Mouse (Mus musculus) ZHBTc4 (cell line): ENCODE data around the gene Apobec1.
"Not testable (repeated sequence)": the region's sequence is repeated elsewhere in the genome, so short reads cannot be mapped to it uniquely, and the experiment has no call there.

Source experiments
- DNase-seq: peaks from one replicate; pipeline ENCODE4 v3.0.0-alpha.2; 2011; ENCODE audit warnings: low read depth, low spot score

The Apobec1 gene

DNA sequence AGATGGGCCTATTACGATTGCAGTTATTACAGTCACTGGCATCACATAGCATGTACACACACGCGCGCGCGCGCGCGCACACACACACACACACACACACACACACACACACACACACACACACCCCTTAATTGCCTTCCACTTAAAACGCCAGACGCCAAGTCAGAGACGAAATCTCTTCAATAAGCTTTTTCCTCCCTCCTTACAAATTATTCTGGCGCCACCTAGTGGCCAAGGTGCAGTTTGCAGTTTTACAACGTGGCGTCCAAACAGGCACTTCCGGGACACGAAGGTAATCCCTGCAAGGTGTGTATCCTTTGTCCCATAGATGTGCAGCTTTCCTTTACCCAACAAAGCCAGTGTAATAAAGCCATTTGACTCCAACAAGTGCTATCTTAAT, 41.8 kb downstream of the Apobec1 start:
- DNase-seq = peak; percentile 94

DNA sequence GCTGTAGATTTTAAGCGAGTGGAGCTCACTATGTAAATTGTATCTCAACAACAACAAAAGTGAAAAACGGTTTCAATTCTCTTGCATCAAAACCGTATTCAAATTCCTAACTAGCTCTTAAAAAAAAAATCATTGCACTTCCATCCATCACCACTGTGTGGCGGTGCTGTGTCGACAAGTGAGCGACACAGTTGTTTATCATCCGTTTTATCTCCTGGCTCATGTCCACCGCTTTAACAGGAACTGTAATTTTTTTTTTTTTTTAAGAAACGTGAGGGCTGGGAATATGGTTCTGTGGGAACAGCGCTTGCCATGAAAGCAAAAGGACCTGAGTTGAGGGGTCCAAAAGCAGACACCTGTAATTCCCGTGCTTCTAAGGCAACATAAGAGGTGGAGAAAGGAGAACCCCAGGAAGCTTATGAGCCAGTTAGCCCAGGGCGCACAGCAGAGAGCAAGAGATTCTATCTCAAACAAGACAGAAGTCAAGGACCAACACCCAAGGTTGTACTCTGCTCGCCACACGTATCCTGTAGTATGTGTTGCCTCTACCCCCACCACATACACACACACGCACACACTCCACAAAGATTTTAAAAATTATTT, 45.2 kb downstream of the Apobec1 start:
- peak; percentile 78 for DNase-seq

DNA sequence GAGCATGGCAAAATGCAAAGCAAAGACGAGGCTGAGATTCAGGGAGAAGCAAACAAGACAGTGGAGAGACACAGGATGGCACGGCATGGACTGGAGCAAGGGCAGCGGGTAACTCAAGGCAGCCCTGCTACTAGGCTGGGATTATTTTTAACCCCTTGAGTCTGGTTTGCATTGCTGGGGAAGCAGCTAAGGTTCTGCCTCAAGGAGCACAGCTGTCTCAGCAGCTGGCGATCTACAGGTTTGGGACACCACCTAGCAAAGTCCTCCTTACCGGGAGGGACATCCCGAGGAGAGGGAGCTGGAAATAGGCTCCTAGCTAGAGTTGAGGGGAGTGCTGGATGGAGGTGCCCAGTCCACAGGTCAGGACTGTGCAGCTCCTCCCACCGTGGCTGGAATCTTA, 47.0 kb downstream of the Apobec1 start:
- no peak for DNase-seq

DNA sequence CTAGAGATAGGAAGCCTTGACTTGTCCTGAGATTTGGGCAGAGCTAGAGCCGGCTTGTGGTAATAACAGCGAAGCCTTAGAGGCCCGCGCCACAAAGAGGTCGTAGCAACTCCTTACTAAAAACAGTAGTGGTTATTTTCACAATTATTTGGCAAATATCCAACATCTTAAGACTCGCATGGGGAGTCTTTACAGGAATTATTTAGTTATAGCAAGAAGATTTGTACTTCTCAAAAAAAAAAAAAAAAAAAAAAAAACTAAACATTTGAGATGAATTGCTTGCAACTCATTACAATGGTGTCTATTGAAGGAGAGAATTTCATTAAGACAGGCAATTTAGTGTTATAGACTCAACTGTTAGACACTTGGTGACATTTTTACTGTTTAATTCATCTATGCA, 48.1 kb downstream of the Apobec1 start:
- no peak for DNase-seq

DNA sequence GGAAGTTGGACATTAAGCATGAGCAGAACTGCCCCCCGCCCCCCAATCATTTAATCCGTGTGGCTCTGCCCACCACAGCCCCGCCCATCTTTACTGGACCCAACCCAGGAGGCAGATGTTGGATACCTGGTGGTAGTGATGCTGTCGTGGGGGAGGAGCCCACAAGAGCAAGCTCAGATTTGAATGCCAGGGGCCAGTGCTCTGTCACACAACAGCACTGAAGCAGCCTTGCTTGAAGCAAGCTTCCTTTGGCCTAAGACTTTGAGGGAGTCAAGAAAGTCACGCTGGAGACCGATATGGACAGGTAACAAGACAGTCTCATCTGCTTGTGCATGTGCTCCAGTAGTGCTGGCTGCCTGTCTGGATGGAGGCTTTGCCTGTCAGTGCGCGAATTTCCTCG, 48.6 kb downstream of the Apobec1 start, which contains the start of gene Aicda:
Aicda (plus strand) TSS at position 196 of the 400 bp plus-strand sequence.
- no peak for DNase-seq

DNA sequence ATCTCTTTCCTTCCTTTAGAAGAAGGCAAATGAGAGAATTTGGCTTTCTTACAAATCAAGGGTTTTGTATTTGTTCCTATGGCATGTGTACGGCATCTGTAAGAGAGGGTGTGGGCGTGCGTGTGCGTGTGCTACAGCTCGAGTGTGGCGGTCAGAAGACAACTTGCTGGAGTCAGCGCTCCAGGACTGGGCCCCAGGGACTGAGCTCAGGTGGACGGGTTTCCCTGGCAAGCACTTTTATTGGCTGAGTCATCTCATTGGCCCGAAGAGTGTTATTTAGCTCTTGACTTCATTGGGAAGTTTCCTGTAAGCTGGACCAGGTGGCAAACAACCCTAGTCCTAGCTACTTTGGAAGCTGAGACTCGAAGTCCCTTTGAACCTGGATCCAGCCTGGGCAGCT, 56.3 kb downstream of the Apobec1 start:
- DNase-seq = no peak

DNA sequence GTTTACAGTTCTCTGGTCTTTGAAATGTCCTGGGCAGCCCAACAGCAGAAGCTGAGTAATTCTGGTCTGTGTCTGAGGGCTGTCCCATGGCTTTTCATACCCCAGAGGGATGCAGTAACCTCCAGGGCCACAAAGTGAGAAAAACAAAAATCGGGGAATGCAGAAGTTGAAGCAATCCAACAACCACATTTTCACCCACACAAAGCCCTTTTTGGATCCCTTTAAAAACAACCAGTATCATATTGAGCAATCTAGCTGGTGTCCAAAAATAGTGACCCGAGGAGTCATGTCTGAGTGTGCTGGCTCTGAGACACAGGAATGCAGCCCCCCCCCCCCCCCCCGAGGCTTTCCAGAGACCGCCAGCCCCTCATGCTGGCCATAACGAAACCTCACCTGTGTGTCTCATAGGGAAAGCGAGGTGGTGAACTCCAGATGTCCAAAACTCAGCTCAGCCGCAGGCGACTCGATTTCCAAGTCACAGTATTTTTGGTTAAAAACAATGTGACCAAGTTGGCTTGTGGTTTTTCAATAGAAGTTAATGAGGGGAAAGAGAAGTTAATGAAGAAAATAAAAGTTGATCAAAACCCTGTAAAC, 56.9 kb downstream of the Apobec1 start:
- DNase-seq = no peak

DNA sequence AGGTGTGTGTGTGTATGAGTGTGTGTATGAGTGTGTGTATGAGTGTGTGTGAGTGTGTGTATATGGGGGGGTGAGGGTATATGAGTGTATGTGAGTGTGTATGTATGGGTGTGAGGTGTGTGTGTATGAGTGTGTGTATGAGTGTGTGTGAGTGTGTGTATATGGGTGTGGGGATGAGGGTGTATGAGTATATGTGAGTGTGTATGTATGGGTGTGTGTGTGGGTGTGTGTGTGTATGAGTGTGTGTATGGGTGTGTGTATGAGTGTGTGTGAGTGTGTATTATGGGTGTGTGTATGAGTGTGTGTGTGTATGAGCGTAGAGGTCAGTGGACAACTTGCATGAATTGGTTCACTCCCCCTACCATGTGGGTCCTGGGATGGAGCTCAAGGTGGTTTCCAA, 57.6 kb downstream of the Apobec1 start:
- DNase-seq = no peak

DNA sequence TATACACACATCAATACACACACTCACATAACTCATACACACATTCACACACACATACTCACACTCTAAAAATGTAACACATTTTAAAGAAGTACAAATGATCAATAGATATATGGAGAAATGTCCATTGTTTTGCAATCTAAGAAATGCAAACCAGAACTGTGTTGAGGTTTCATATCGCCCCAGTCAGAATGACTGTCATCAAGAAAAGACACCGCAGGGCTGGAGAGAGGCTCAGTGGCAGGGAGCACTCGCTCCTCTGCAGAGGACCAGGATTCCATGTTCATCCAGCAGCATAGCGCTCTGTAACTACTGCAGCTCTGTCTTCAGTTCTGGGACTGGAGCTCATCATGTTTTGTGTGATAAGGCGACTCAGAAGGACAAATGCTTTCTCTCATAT, 58.7 kb downstream of the Apobec1 start:
- DNase-seq = no peak

DNA sequence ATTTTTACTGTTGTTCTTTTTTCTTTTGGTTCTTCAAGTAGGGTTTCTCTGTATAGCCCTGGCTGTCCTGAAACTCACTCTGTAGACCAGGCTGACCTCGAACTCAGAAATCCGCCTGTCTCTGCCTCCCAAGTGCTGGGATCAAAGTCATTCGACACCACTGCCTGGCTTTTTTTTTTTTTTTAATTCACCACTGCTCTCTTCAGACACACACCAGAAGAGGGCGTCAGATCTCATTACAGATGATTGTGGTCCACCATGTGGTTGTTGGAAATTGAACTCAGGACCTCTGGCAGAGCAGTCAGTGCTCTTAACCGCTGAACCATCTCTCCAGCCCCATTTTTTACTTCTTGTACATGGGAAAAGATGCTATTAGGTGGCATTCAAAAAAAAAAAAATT, 59.8 kb downstream of the Apobec1 start:
- not testable (repeated sequence) for DNase-seq

DNA sequence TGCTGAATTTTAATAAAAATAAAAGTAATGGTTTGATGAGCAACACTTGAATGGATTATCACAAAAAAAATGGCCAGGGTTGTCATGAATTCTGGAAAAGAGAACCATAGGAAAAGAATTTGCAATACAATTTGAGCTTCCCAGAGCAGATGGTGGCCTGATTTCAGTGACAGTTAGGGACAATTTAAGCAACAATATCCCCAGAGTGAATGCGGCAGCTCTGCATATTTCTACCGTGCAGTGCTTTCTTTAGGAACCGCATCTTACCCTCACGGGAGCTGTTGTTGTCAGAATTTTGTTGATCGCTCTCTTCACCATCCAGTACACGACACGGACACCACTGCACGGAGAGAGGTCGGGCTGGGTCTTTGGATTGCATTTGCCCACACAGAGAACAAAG, 62.7 kb downstream of the Apobec1 start:
- DNase-seq = no peak

DNA sequence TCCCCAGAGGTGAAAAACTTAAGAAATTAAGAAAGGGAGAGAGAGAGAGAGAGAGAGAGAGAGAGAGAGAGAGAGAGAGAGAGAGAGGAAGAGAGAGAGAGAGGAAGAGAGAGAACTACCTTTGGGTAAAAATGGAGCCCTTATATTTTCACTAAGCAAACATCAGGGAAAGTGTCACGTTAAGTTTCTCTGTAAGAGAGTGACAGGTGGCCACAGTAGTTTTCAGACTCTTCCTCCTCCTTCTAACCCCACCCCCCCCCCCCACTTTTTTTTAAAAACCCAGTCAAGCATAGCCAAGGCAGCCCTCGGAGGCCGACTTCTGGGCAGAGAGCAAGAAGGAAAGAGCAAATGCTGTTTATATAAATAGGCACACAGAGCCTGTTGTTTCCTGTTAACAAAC, 68.2 kb downstream of the Apobec1 start:
- no peak for DNase-seq

DNA sequence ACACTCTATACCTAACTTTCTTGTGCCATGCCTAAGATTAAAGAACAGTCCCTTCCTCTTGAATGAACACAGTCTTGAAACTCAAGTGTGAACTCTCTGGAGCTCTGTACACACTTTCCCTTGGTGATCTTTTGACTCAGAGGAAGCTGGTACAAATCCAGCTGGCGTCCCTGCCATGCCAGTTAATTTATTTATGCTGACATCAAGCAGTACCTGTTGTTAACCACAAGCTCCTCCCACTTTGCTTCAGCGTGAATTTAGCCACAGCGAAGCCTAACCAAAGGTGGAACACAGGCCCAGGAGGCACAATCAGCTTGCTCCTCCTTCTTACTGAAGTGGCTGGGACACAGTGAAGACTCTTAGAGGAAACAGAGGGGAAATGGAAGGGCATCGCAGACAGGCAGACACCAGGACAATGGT, 69.4 kb downstream of the Apobec1 start:
- peak; percentile 91 for DNase-seq

DNA sequence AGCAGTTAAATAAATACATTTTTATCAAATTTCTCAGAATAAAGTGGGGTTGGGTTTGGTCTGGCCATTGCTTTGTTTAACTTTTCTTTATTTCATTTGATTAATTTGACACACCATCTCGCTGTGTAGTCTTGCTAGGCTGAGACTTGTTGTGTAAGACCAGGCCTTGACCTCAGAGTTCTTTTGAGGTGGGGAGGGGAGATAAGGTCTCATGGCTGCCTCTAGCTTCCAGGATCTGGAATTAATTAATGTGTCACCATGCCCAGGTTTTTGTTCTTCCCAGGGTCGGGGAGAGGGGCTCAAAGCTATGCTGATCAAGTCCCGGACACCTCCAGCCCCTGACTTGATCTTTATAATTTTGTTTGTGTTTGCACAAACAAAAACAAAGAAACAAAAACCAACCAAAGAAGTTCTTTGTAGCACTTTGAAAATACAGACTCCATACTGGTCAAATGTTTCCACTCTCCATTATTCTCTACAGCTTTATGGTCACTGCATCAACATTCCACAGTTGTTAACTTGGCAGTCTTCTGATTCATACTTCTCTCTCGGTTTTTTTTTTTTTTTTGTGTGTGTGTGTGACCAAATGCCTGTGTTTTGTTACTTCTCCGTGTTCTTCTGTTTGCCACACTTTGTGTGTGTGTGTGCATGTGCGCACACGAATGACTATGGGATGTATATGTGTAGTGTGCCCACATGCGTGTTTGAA, 70.6 kb downstream of the Apobec1 start:
- no peak for DNase-seq

DNA sequence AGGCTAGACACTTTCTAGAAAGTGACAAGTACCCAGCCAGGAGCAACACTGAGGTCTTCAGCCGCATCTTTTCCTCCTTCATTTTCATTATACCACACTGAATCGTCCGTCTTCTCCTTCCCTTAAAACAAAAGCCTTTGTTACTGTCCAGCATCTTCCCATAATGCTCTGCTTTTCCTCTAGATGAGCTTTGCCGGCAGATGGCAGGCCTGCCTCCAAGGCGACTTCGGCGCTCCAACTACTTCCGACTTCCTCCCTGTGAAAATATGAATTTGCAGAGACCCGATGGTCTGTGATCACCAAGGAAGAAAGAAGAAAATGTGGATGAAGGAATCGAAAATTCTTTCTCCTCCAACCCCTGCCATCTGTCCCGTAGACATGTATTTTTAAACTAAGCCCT, 74.1 kb downstream of the Apobec1 start:
- DNase-seq = peak; percentile 26
